Mouse (Mus musculus) lung, embryonic 16.5 days (tissue): ENCODE data around the gene Sfxn1. TPM values are rescaled to one million over a fixed set of nuclear protein-coding genes. Genes with fewer than 3 reads are reported as not detected.
A peak's percentile ranks its signal among the peaks of the same experiment; 100 is the strongest.

Experiments used
- ATAC-seq: fragments of 200-750 bp; cut with Nextera tagmentation; 2 replicates; pipeline ENCODE4 v1.8.0; 2017; ENCODE audit warnings: low read depth, mild to moderate bottlenecking, moderate library complexity
- H3K27ac ChIP-seq: fragments of 300-500 bp; sonication (generic); 2 replicates; pipeline ENCODE4 v1.5.1; 2014; ENCODE audit warnings: mild to moderate bottlenecking, control low read depth, low read length
- H3K27me3 ChIP-seq: fragments of 300-500 bp; sonication (generic); 2 replicates; pipeline ENCODE4 v1.6.1; 2014; ENCODE audit warnings: low read depth, low read length, mixed read lengths; ENCODE audit not compliant: control insufficient read depth, insufficient read depth
- H3K36me3 ChIP-seq: fragments of 300-500 bp; sonication (generic); 2 replicates; pipeline ENCODE4 v1.6.1; 2014; ENCODE audit warnings: low read length; ENCODE audit not compliant: control insufficient read depth, insufficient read depth
- H3K4me1 ChIP-seq: fragments of 300-500 bp; sonication (generic); replicated peaks from 2 replicates; pipeline ENCODE4 v1.6.1; 2014; ENCODE audit warnings: low read length, mixed read lengths; ENCODE audit not compliant: control insufficient read depth, insufficient read depth
- H3K4me2 ChIP-seq: fragments of 300-500 bp; sonication (generic); 2 replicates; pipeline ENCODE4 v1.6.1; 2014; ENCODE audit warnings: low read depth, low read length, control low read depth
- H3K4me3 ChIP-seq: fragments of 300-500 bp; sonication (generic); 2 replicates; pipeline ENCODE4 v1.5.1; 2014; ENCODE audit warnings: mild to moderate bottlenecking, low read length, control low read depth
- H3K9ac ChIP-seq: fragments of 300-500 bp; sonication (generic); 2 replicates; pipeline ENCODE4 v1.6.1; 2014; ENCODE audit warnings: low read length, control low read depth
- H3K9me3 ChIP-seq: fragments of 300-500 bp; sonication (generic); 2 replicates; pipeline ENCODE4 v1.6.1; 2016; ENCODE audit warnings: low read length; ENCODE audit not compliant: control insufficient read depth
- WGBS: fragments of 180-500 bp; shearing (Covaris S2); extraction: QIAGEN DNeasy Blood & Tissue Kit; methylation state at CpG from one replicate; pipeline ENCODE4 v1.1.7; 2014; 5-methylcytosine and 5-hydroxymethylcytosine counted together
- polyA plus RNA-seq: library from polyadenylated mRNA; unstranded; fragments of >200 nt; fragmentation: Nextera tagmentation; extraction: Ambion mirVana; gene quantifications from 2 replicates; pipeline ENCODE4 v1.2.1, GENCODE M21; 2015

Gene Sfxn1
- polyA plus RNA-seq, 1 experiment from 2014 or later, result 54.0 TPM

DNA sequence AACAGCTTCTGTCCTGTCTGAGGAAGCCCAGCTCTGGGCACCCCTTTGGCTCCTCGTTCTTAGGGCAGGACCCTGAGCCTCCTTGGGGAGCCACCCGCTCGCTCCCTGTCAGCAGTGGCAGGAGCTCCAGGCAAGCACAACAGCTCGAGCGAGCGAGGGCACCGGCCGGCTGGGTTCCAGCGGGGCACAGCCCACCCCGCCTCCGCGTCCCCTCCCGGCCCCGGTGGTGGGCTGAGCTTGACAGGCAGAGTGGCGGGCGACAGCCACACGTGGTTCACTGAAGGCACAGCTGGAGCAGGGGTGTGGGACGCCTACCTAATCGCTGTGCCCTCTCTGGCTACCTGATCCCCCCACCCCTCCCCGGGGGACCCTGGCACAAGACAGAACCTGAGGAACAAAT, 16.7 kb upstream of the Sfxn1 start:
- Histone ChIP-seq H3K4me3 (peak overlapping the region; percentile 52), H3K4me1 (no peaks in the 10 kb centered on the region; the same call in 1 of the 2 replicates), H3K9ac (peak overlapping the region; percentile 33), H3K27me3 (peaks cover 21% of the 10 kb centered on the region), H3K27ac (no peak overlapping the region), H3K9me3 (no peaks in the 10 kb centered on the region), H3K4me2 (peak overlapping the region; percentile 92), H3K36me3 (no peaks in the 10 kb centered on the region)
- peak; percentile 26; the same call in 1 of the 2 replicates for ATAC-seq
- WGBS, result under 1% methylated on average over 20 of the region's 20 CpGs

DNA sequence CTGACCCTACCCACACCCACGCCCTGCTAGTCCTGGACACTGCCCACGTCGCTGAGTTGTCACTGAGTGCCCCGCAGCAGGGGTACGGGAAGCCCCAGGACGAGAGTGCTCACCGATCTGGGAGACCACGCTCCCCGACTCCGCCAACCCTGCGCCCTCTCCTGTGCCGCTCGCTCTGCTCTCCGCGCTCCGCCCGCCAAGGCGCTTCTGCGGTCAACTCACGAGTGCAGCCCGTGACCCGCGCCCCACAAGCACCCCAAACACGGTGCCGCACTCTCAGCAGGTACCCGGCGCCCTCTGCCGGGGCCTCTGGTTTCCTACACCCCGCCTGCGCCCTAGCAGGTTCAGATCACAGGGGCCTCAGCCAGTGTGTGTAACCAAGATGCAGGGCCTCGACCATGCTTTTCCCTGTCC, 16.2 kb upstream of the Sfxn1 start, which contains the start of gene Drd1:
Gene Drd1 (minus strand): TSS at position 258 of the 414 bp plus-strand sequence.
- ATAC-seq, result peak; percentile 65
- peak within 1 kb of the TSS; percentile 33 for H3K9ac ChIP-seq
- H3K4me3 ChIP-seq, result peak within 1 kb of the TSS; percentile 52
- H3K27me3 ChIP-seq, result peaks cover 21% of the 10 kb centered on the region
- no peak within 1 kb of the TSS for H3K27ac ChIP-seq
- under 1% methylated on average over 31 of the region's 31 CpGs for WGBS
- H3K9me3 ChIP-seq, result no peaks in the 10 kb centered on the region
- H3K4me1 ChIP-seq, result no peaks in the 10 kb centered on the region; the same call in 1 of the 2 replicates
- no peaks in the 10 kb centered on the region for H3K36me3 ChIP-seq
- peak within 1 kb of the TSS; percentile 92 for H3K4me2 ChIP-seq

GRCm38 (mm10) chr13:54062068-54062467, 9.6 kb upstream of the Sfxn1 start:
- Histone ChIP-seq H3K9ac (no peak overlapping the region), H3K36me3 (no peaks in the 10 kb centered on the region), H3K27ac (no peak overlapping the region), H3K4me3 (no peak overlapping the region), H3K4me2 (no peak overlapping the region), H3K27me3 (no peaks in the 10 kb centered on the region; the same call in 1 of the 2 replicates), H3K9me3 (no peaks in the 10 kb centered on the region), H3K4me1 (no peaks in the 10 kb centered on the region)
- no peak for ATAC-seq
- 81% methylated on average over 3 of the region's 3 CpGs for WGBS

GRCm38 (mm10) chr13:54063292-54063691, 8.4 kb upstream of the Sfxn1 start:
- Histone ChIP-seq H3K4me1 (no peaks in the 10 kb centered on the region), H3K9ac (no peak overlapping the region), H3K27ac (no peak overlapping the region), H3K36me3 (no peaks in the 10 kb centered on the region), H3K9me3 (no peaks in the 10 kb centered on the region), H3K4me3 (no peak overlapping the region), H3K4me2 (no peak overlapping the region), H3K27me3 (no peaks in the 10 kb centered on the region)
- ATAC-seq, result no peak
- WGBS, result 0% methylated on average over 3 of the region's 3 CpGs

DNA sequence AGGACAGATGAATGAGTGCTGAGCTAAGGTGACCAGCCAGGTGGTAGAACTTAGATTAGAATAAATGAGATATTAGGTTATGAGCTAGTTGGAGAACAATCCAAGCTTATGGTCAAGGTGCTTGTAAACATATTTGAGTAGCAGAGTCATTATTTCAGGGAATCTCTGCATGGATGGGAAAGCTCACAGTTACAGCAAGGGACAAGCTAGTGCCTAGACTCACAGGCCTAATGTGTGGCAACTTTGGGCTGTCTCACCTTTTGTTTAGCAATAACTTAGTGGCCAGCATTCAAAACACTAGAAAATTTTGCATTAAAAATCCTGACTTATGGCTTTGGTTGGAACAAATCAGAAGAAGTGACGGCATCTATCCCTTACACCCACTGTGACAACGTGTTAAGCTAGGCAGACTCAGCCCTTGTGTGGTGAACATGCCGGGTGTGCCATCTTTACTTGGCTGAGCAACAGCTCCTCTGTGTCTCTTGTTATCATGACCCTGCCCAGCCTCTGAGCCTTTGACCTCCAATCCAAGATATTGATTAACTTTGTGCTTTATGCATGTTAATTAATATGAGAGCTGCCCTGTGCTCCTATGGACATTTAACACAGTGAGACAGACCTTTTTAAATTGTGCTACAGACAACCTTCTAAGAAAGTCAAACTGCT, 5.5 kb upstream of the Sfxn1 start:
- H3K4me1 ChIP-seq, result no peaks in the 10 kb centered on the region
- H3K9ac ChIP-seq, result no peak overlapping the region
- no peak overlapping the region for H3K27ac ChIP-seq
- no peaks in the 10 kb centered on the region for H3K27me3 ChIP-seq
- H3K9me3 ChIP-seq, result no peaks in the 10 kb centered on the region
- H3K4me2 ChIP-seq, result no peak overlapping the region
- no peak for ATAC-seq
- no peaks in the 10 kb centered on the region for H3K36me3 ChIP-seq
- H3K4me3 ChIP-seq, result no peak overlapping the region
- WGBS, result 64% methylated on average over 3 of the region's 3 CpGs

- H3K27me3 ChIP-seq, result no peaks in the 10 kb centered on the region
Measured at GRCm38 (mm10) chr13:54067617-54068166, 4.0 kb upstream of the Sfxn1 start.

GRCm38 (mm10) chr13:54071011-54071410, 658 bp upstream of the Sfxn1 start:
- no peaks in the 10 kb centered on the region for H3K36me3 ChIP-seq
- ATAC-seq, result no peak
- peaks cover 16% of the 10 kb centered on the region; the same call in 1 of the 2 replicates for H3K4me1 ChIP-seq
- no peak overlapping the region for H3K27ac ChIP-seq
- no peak overlapping the region for H3K4me3 ChIP-seq
- no peaks in the 10 kb centered on the region for H3K9me3 ChIP-seq
- H3K4me2 ChIP-seq, result no peak overlapping the region
- H3K27me3 ChIP-seq, result no peaks in the 10 kb centered on the region
- no peak overlapping the region for H3K9ac ChIP-seq
- WGBS, result 92% methylated on average over 9 of the region's 9 CpGs

More at GRCm38 (mm10) chr13:54067617-54068166, 4.0 kb upstream of the Sfxn1 start:
- WGBS, result 47% methylated on average over 6 of the region's 6 CpGs
- H3K27ac ChIP-seq, result no peak overlapping the region
- H3K4me2 ChIP-seq, result no peak overlapping the region
- no peak for ATAC-seq
- H3K4me3 ChIP-seq, result no peak overlapping the region
- H3K4me1 ChIP-seq, result peaks cover 4% of the 10 kb centered on the region; the same call in 1 of the 2 replicates
- H3K9me3 ChIP-seq, result no peaks in the 10 kb centered on the region
- no peaks in the 10 kb centered on the region for H3K36me3 ChIP-seq
- H3K9ac ChIP-seq, result no peak overlapping the region

- no peaks in the 10 kb centered on the region for H3K27me3 ChIP-seq
- peaks cover 19% of the 10 kb centered on the region; the same call in 1 of the 2 replicates for H3K4me1 ChIP-seq
- peak overlapping the region; percentile 86 for H3K27ac ChIP-seq
- peak overlapping the region; percentile 77 for H3K4me3 ChIP-seq
- H3K4me2 ChIP-seq, result peak overlapping the region; percentile 72
- peak overlapping the region; percentile 87 for H3K9ac ChIP-seq
- WGBS, result 14% methylated on average over 10 of the region's 10 CpGs
- H3K9me3 ChIP-seq, result no peaks in the 10 kb centered on the region
- no peak for ATAC-seq
- H3K36me3 ChIP-seq, result no peaks in the 10 kb centered on the region
Measured at GRCm38 (mm10) chr13:54072526-54073057, 923 bp downstream of the Sfxn1 start.

GRCm38 (mm10) chr13:54073066-54073465, 1.4 kb downstream of the Sfxn1 start:
- Histone ChIP-seq H3K4me3 (peak overlapping the region; percentile 77), H3K9ac (peak overlapping the region; percentile 87; the same call in 1 of the 2 replicates), H3K4me2 (peak overlapping the region; percentile 72), H3K36me3 (no peaks in the 10 kb centered on the region), H3K4me1 (peaks cover 22% of the 10 kb centered on the region; the same call in 1 of the 2 replicates), H3K27ac (peak overlapping the region; percentile 86), H3K27me3 (no peaks in the 10 kb centered on the region), H3K9me3 (no peaks in the 10 kb centered on the region)
- 4% methylated on average over 1 of the region's 1 CpGs for WGBS
- peak; percentile 73 for ATAC-seq
